Mouse (Mus musculus): Measurements from ENCODE around the gene Rnf148. TPM values are rescaled to one million over a fixed set of nuclear protein-coding genes. Genes with fewer than 3 reads are reported as not detected.

Gene Rnf148
- total and polyA plus RNA-seq, 3 experiments = not detected

- Histone ChIP-seq H3K4me2 (ENCODE audit: insufficient read depth, low read depth, poor library complexity, severe bottlenecking) (no peak overlapping the region), H3K4me1 (ENCODE audit: control insufficient read depth in 1 of 2, insufficient read depth in 2 of 2) (no peaks in the 10 kb centered on the region), H3K79me2 (replicated peaks; ENCODE audit: control insufficient read depth, extremely low read depth, insufficient read depth, poor library complexity, severe bottlenecking) (no peaks in the 10 kb centered on the region), H3K4me3 (replicated peaks in 1 of 3; ENCODE audit: low read depth in 2 of 3, low read length in 2 of 3, poor library complexity in 1 of 3) (no peak overlapping the region), H3K27ac (ENCODE audit: insufficient read depth, low read depth) (no peak overlapping the region), H3K9ac (ENCODE audit: insufficient read depth, low read depth) (no peak overlapping the region), H3K27me3 (replicated peaks) (no peaks in the 10 kb centered on the region), H3K9me3 (replicated peaks; ENCODE audit: low read length) (no peaks in the 10 kb centered on the region), H3K36me3 (replicated peaks in 1 of 2; ENCODE audit: control insufficient read depth in 1 of 2, insufficient read depth in 1 of 2, low read length in 1 of 2) (no peaks in the 10 kb centered on the region)
- dilution Hi-C loops (cut with MboI; ENCODE audit: extremely low pct_ligation_motif_present, extremely low pct_unique_long_range_greater_than_20kb, low sequenced_read_pairs) = no loop called here
- no peak for DNase-seq (ENCODE audit: extremely low read depth)
- in situ Hi-C loops (cut with MboI; ENCODE audit: low pct_ligation_motif_present, low pct_unique_long_range_greater_than_20kb, low sequenced_read_pairs) = no loop called here
- TF ChIP-seq ZC3H11A (IDR thresholded peaks at IDR 0.05; ENCODE audit: low read depth, low read length) (no peak), EP300 (IDR thresholded peaks at IDR 0.05; ENCODE audit: low read length) (no peak), ELF1 (IDR thresholded peaks at IDR 0.05; ENCODE audit: low read depth, low read length) (no peak), TCF12 (IDR thresholded peaks at IDR 0.05; ENCODE audit: low read depth, low read length) (no peak), ETS1 (conservative IDR thresholded peaks at IDR 0.05; ENCODE audit: low read depth, low read length) (no peak), POLR2A (IDR thresholded peaks at IDR 0.05; ENCODE audit: low read depth, low read length) (no peak), MAFK (IDR thresholded peaks at IDR 0.05; ENCODE audit: insufficient replicate concordance, low read length) (no peak), PAX5 (IDR thresholded peaks at IDR 0.05; ENCODE audit: low read length) (no peak), ZNF384 (IDR thresholded peaks at IDR 0.05; ENCODE audit: low read depth, low read length) (no peak), USF2 (conservative IDR thresholded peaks at IDR 0.05; ENCODE audit: low read depth, low read length) (no peak), IRF4 (IDR thresholded peaks at IDR 0.05; ENCODE audit: low read depth, low read length) (no peak), RAD21 (IDR thresholded peaks at IDR 0.05; ENCODE audit: low read depth, low read length) (no peak), JUN (IDR thresholded peaks at IDR 0.05; ENCODE audit: insufficient read depth, low read depth, low read length) (no peak), MYC (IDR thresholded peaks at IDR 0.05; ENCODE audit: low read depth, low read length) (no peak), MAX (IDR thresholded peaks at IDR 0.05; ENCODE audit: low read length) (no peak), NRF1 (IDR thresholded peaks at IDR 0.05; ENCODE audit: low read depth, low read length) (no peak)
Observed at GRCm38 (mm10) chr6:23634016-23634415, 20.9 kb downstream of the Rnf148 start.

GRCm38 (mm10) chr6:23630465-23630864, 24.5 kb downstream of the Rnf148 start:
- DNase-seq (ENCODE audit: extremely low read depth) = no peak
- H3K9ac ChIP-seq (ENCODE audit: insufficient read depth, low read depth) = no peak overlapping the region
- TF ChIP-seq CHD2 (IDR thresholded peaks at IDR 0.05; ENCODE audit: low read length) (no peak), POLR2AphosphoS2 (IDR thresholded peaks at IDR 0.05; ENCODE audit: low read depth, low read length) (no peak), RAD21 (IDR thresholded peaks at IDR 0.05; ENCODE audit: low read depth, low read length) (no peak), MYC (IDR thresholded peaks at IDR 0.05; ENCODE audit: low read depth, low read length) (no peak), BHLHE40 (IDR thresholded peaks at IDR 0.05; ENCODE audit: low read depth, low read length) (no peak), SMC3 (IDR thresholded peaks at IDR 0.05; ENCODE audit: low read depth, low read length) (no peak), CTCF (conservative IDR thresholded peaks at IDR 0.05 in 1 of 2, IDR thresholded peaks at IDR 0.05 in 1 of 2; ENCODE audit: low read depth in 2 of 2, low read length in 2 of 2) (no peak), MEF2A (IDR thresholded peaks at IDR 0.05; ENCODE audit: borderline replicate concordance, low read depth, low read length) (no peak), HCFC1 (IDR thresholded peaks at IDR 0.05; ENCODE audit: low read depth, low read length) (no peak), MAFK (IDR thresholded peaks at IDR 0.05; ENCODE audit: insufficient replicate concordance, low read length) (no peak), E2F4 (IDR thresholded peaks at IDR 0.05; ENCODE audit: insufficient replicate concordance, low read depth, low read length) (no peak), ETS1 (conservative IDR thresholded peaks at IDR 0.05; ENCODE audit: low read depth, low read length) (no peak), USF2 (conservative IDR thresholded peaks at IDR 0.05; ENCODE audit: low read depth, low read length) (no peak), NRF1 (IDR thresholded peaks at IDR 0.05; ENCODE audit: low read depth, low read length) (no peak), MXI1 (IDR thresholded peaks at IDR 0.05; ENCODE audit: low read depth, low read length) (no peak), POLR2A (IDR thresholded peaks at IDR 0.05; ENCODE audit: low read depth, low read length) (no peak), ZMIZ1 (IDR thresholded peaks at IDR 0.05; ENCODE audit: low read depth, low read length) (no peak), ELF1 (IDR thresholded peaks at IDR 0.05; ENCODE audit: low read depth, low read length) (no peak), SIN3A (IDR thresholded peaks at IDR 0.05; ENCODE audit: low read length) (no peak), JUN (IDR thresholded peaks at IDR 0.05; ENCODE audit: insufficient read depth, low read depth, low read length) (no peak)
- H3K4me1 ChIP-seq (ENCODE audit: control insufficient read depth in 1 of 2, insufficient read depth in 2 of 2) = no peaks in the 10 kb centered on the region
- no peak overlapping the region for H3K27ac ChIP-seq (ENCODE audit: insufficient read depth, low read depth)
- H3K4me2 ChIP-seq (ENCODE audit: insufficient read depth, low read depth, poor library complexity, severe bottlenecking) = no peak overlapping the region
- no peaks in the 10 kb centered on the region for H3K9me3 ChIP-seq (replicated peaks; ENCODE audit: low read length)
- dilution Hi-C loops (cut with MboI; ENCODE audit: extremely low pct_ligation_motif_present, extremely low pct_unique_long_range_greater_than_20kb, low sequenced_read_pairs) = no loop called here
- H3K27me3 ChIP-seq (replicated peaks) = no peaks in the 10 kb centered on the region
- H3K36me3 ChIP-seq (replicated peaks in 1 of 2; ENCODE audit: control insufficient read depth in 1 of 2, insufficient read depth in 1 of 2, low read length in 1 of 2) = no peaks in the 10 kb centered on the region
- no peaks in the 10 kb centered on the region for H3K79me2 ChIP-seq (replicated peaks; ENCODE audit: control insufficient read depth, extremely low read depth, insufficient read depth, poor library complexity, severe bottlenecking)
- in situ Hi-C loops (cut with MboI; ENCODE audit: low pct_ligation_motif_present, low pct_unique_long_range_greater_than_20kb, low sequenced_read_pairs) = no loop called here
- H3K4me3 ChIP-seq (replicated peaks in 1 of 3; ENCODE audit: low read depth in 2 of 3, low read length in 2 of 3, poor library complexity in 1 of 3) = no peak overlapping the region
